Mouse (Mus musculus) regulatory T cell (primary cell): ENCODE data around the gene Fam71f2.

Experiments
- in situ Hi-C: fragments of 300-600 bp; cut with MboI, MseI; formaldehyde crosslinking; loops from one replicate; pipeline ENCODE4 v1.15.1; 2025; ENCODE audit warnings: high pct_unique_total_duplicates

Gene Fam71f2

GRCm38 (mm10) chr6:29279293-29279692 lies at the start of gene Fam71f2:
Gene Fam71f2 (plus strand): TSS chr6:29279593.
- in situ Hi-C loops = loop anchor here (5.0 to 10.0 kb wide), 3 partner anchors 42 to 112 kb away; partner anchors contain the start of gene Rbm28

GRCm38 (mm10) chr6:29230386-29230785 lies 49.0 kb upstream of the Fam71f2 start:
- in situ Hi-C loops = no loop called here

- in situ Hi-C loops = no loop called here
These were observed 47.6 kb upstream of the Fam71f2 start for GRCm38 (mm10) chr6:29231799-29232198.

- in situ Hi-C loops = no loop called here
These were observed 47.1 kb upstream of the Fam71f2 start for GRCm38 (mm10) chr6:29232321-29232720.

- in situ Hi-C loops = no loop called here
These were observed 45.7 kb upstream of the Fam71f2 start for GRCm38 (mm10) chr6:29233710-29234109.

- in situ Hi-C loops = no loop called here
These were observed 45.1 kb upstream of the Fam71f2 start for GRCm38 (mm10) chr6:29234272-29234671.

GRCm38 (mm10) chr6:29240806-29241205 lies 38.6 kb upstream of the Fam71f2 start:
- in situ Hi-C loops = no loop called here

- in situ Hi-C loops = no loop called here
These were observed 37.7 kb upstream of the Fam71f2 start for GRCm38 (mm10) chr6:29241697-29242096.

GRCm38 (mm10) chr6:29242265-29242664 lies 37.1 kb upstream of the Fam71f2 start:
- in situ Hi-C loops = no loop called here

- in situ Hi-C loops = no loop called here
These were observed 33.9 kb upstream of the Fam71f2 start for GRCm38 (mm10) chr6:29245272-29246120.

GRCm38 (mm10) chr6:29246183-29246582 lies 33.2 kb upstream of the Fam71f2 start:
- in situ Hi-C loops = no loop called here

- in situ Hi-C loops = no loop called here
These were observed 32.8 kb upstream of the Fam71f2 start for GRCm38 (mm10) chr6:29246585-29246984.

- in situ Hi-C loops = no loop called here
These were observed 32.3 kb upstream of the Fam71f2 start for GRCm38 (mm10) chr6:29247072-29247471.

GRCm38 (mm10) chr6:29259418-29259817 lies 20.0 kb upstream of the Fam71f2 start:
- in situ Hi-C loops = no loop called here

GRCm38 (mm10) chr6:29261831-29262230 lies 17.6 kb upstream of the Fam71f2 start:
- in situ Hi-C loops = no loop called here

GRCm38 (mm10) chr6:29263650-29264455 lies 15.5 kb upstream of the Fam71f2 start:
- in situ Hi-C loops = no loop called here

- in situ Hi-C loops = no loop called here
These were observed 15.0 kb upstream of the Fam71f2 start for GRCm38 (mm10) chr6:29264456-29264781.

- in situ Hi-C loops = no loop called here
These were observed 12.5 kb upstream of the Fam71f2 start for GRCm38 (mm10) chr6:29266936-29267335.

GRCm38 (mm10) chr6:29269006-29269668 lies 10.3 kb upstream of the Fam71f2 start:
- in situ Hi-C loops = no loop called here

GRCm38 (mm10) chr6:29270961-29271360 lies 8.4 kb upstream of the Fam71f2 start:
- in situ Hi-C loops = loop anchor here (10.0 kb wide), 1 partner anchor 66 kb away; no protein-coding TSS in a partner anchor

GRCm38 (mm10) chr6:29272312-29273072 lies 6.9 kb upstream of the Fam71f2 start, which contains the start of gene Hilpda:
Gene Hilpda (plus strand): TSS chr6:29272488.
- in situ Hi-C loops = loop anchor here (10.0 kb wide), 1 partner anchor 68 kb away; no protein-coding TSS in a partner anchor
